Mouse (Mus musculus) heart, postnatal 25 days (tissue): ENCODE data around the gene A730061H03Rik. TPM values are rescaled to one million over a fixed set of nuclear protein-coding genes. Genes with fewer than 3 reads are reported as not detected.

Experiments
- DNase-seq: peaks from one replicate; pipeline ENCODE4 v3.0.0; 2022; ENCODE audit warnings: low spot score
- intact Hi-C: fragments of 180-260 bp; cut with DNase I; formaldehyde crosslinking; loops from one replicate; pipeline ENCODE4 v1.15.1; 2025
- total RNA-seq, 2 experiments: library from RNA; stranded (reverse); gene quantifications; 2 replicates each; pipeline ENCODE4 v1.2.3; 2021

A730061H03Rik gene
- total RNA-seq, 2 experiments from 2014 or later, result 0.83 TPM; not detected in 1

- no peak for DNase-seq
- intact Hi-C loops, result no loop called here
Observed at GRCm38 (mm10) chr14:55518897-55519296, 41.3 kb downstream of the A730061H03Rik start.

- no peak for DNase-seq
- intact Hi-C loops, result no loop called here
Observed at GRCm38 (mm10) chr14:55515846-55516245, 44.4 kb downstream of the A730061H03Rik start.

- DNase-seq, result no peak
- intact Hi-C loops, result no loop called here
Observed at GRCm38 (mm10) chr14:55513927-55514326, 46.3 kb downstream of the A730061H03Rik start.

GRCm38 (mm10) chr14:55511037-55511436, 49.2 kb downstream of the A730061H03Rik start:
- no peak for DNase-seq
- intact Hi-C loops, result no loop called here

- intact Hi-C loops, result no loop called here
Observed at GRCm38 (mm10) chr14:55510125-55510731, 50.0 kb downstream of the A730061H03Rik start, which contains the start of gene Cpne6. Gene Cpne6 (plus strand): TSS chr14:55510445.

More at GRCm38 (mm10) chr14:55510125-55510731, 50.0 kb downstream of the A730061H03Rik start, which contains the start of gene Cpne6:
- no peak for DNase-seq

Other genes starting within 250 kb of the A730061H03Rik start
- gene Dhrs4, start 81.6 kb downstream of the A730061H03Rik start, total RNA-seq, result 100 to 1,000 TPM in 1 of 2 experiments, 10 to 100 TPM in 1; 99.7 to 119 TPM
- 1 to 10 TPM; 2.3 to 2.4 TPM for gene Carmil3, start 69.8 kb downstream of the A730061H03Rik start, total RNA-seq
- not detected for gene Cpne6, start 50.0 kb downstream of the A730061H03Rik start, total RNA-seq
- gene Nrl, start 35.4 kb downstream of the A730061H03Rik start, total RNA-seq, result under 1 TPM in 1 of 2 experiments, not detected in 1; 0.18 TPM
- 10 to 100 TPM; 11.7 to 14.3 TPM for gene Pck2, start 20.1 kb downstream of the A730061H03Rik start, total RNA-seq
- gene Dcaf11, start 400 bp downstream of the A730061H03Rik start, total RNA-seq, result 100 to 1,000 TPM; 129 to 130 TPM
- 100 to 1,000 TPM; 192 to 214 TPM for gene Fitm1, start 15.2 kb upstream of the A730061H03Rik start, total RNA-seq
- 100 to 1,000 TPM; 249 to 283 TPM for gene Psme1, start 17.7 kb upstream of the A730061H03Rik start, total RNA-seq
- gene Emc9, start 24.9 kb upstream of the A730061H03Rik start, total RNA-seq, result 10 to 100 TPM; 56.0 to 58.1 TPM
- gene Psme2, start 30.7 kb upstream of the A730061H03Rik start, total RNA-seq, result 100 to 1,000 TPM in 1 of 2 experiments, 10 to 100 TPM in 1; 93.4 to 101 TPM
- gene Rnf31, start 31.3 kb upstream of the A730061H03Rik start, total RNA-seq, result 10 to 100 TPM; 25.7 to 31.3 TPM
- gene Irf9, start 43.2 kb upstream of the A730061H03Rik start, total RNA-seq, result 10 to 100 TPM; 10.1 to 11.8 TPM
- gene Rec8, start 57.6 kb upstream of the A730061H03Rik start, total RNA-seq, result under 1 TPM; 0.23 to 0.36 TPM
- 10 to 100 TPM; 51.1 to 57.0 TPM for gene Ipo4, start 75.6 kb upstream of the A730061H03Rik start, total RNA-seq
- 1 to 10 TPM; 3.0 to 3.4 TPM for gene Gm49378, start 77.5 kb upstream of the A730061H03Rik start, total RNA-seq
- 10 to 100 TPM; 39.0 to 43.8 TPM for gene Tm9sf1, start 83.4 kb upstream of the A730061H03Rik start, total RNA-seq
- gene Tssk4, start 89.8 kb upstream of the A730061H03Rik start, total RNA-seq, result under 1 TPM; 0.56 to 0.60 TPM
- 10 to 100 TPM; 53.0 to 53.4 TPM for gene Mdp1, start 100.1 kb upstream of the A730061H03Rik start, total RNA-seq
- gene Gmpr2, start 111.5 kb upstream of the A730061H03Rik start, total RNA-seq, result 10 to 100 TPM in 1 of 2 experiments, 1 to 10 TPM in 1; 8.9 to 11.2 TPM
- gene Nedd8, start 111.7 kb upstream of the A730061H03Rik start, total RNA-seq, result 100 to 1,000 TPM; 252 to 263 TPM
- gene Tinf2, start 121.4 kb upstream of the A730061H03Rik start, total RNA-seq, result 10 to 100 TPM; 10.0 to 10.7 TPM
- under 1 TPM; 0.18 to 0.36 TPM for gene Tgm1, start 153.5 kb upstream of the A730061H03Rik start, total RNA-seq
- gene Rabggta, start 161.9 kb upstream of the A730061H03Rik start, total RNA-seq, result 10 to 100 TPM; 13.0 to 13.4 TPM
- 10 to 100 TPM; 43.7 to 47.0 TPM for gene Dhrs1, start 185.3 kb upstream of the A730061H03Rik start, total RNA-seq
- gene Nop9, start 185.3 kb upstream of the A730061H03Rik start, total RNA-seq, result 10 to 100 TPM in 1 of 2 experiments, 1 to 10 TPM in 1; 7.8 to 11.1 TPM
- gene Cideb, start 198.1 kb upstream of the A730061H03Rik start, total RNA-seq, result under 1 TPM; 0.56 to 0.83 TPM
- under 1 TPM; 0.06 to 0.13 TPM for gene Ltb4r2, start 201.0 kb upstream of the A730061H03Rik start, total RNA-seq
- under 1 TPM in 1 of 2 experiments, not detected in 1; 0.18 TPM for gene Ltb4r1, start 205.6 kb upstream of the A730061H03Rik start, total RNA-seq
- 10 to 100 TPM; 18.2 to 23.8 TPM for gene Adcy4, start 223.7 kb upstream of the A730061H03Rik start, total RNA-seq
- gene Ripk3, start 228.5 kb upstream of the A730061H03Rik start, total RNA-seq, result 1 to 10 TPM; 2.3 to 3.4 TPM